Mouse (Mus musculus) CH12.LX (cell line): ENCODE data around the gene Rbsn.

Experiments used
- CTCF ChIP-seq, 2 experiments: IDR thresholded peaks in 1 of 2; conservative IDR thresholded peaks in 1 of 2; 2 replicates each; pipeline ENCODE4 v1.5.1; 2011 to 2012; ENCODE audit warnings: low read depth in 2 of 2, low read length in 2 of 2, improper control_type of control experiment in 1 of 2, inconsistent platforms in 1 of 2, mild to moderate bottlenecking in 1 of 2, moderate library complexity in 1 of 2
- ELF1 ChIP-seq: IDR thresholded peaks from 2 replicates; pipeline ENCODE4 v1.6.1; 2014; ENCODE audit warnings: low read depth, mild to moderate bottlenecking, inconsistent platforms, low read length, improper control_type of control experiment
- EP300 ChIP-seq: IDR thresholded peaks from 2 replicates; pipeline ENCODE4 v1.6.1; 2011; ENCODE audit warnings: low read length, improper control_type of control experiment
- IRF4 ChIP-seq: IDR thresholded peaks from 2 replicates; pipeline ENCODE4 v1.6.1; 2014; ENCODE audit warnings: low read depth, mild to moderate bottlenecking, inconsistent platforms, low read length, improper control_type of control experiment
- MXI1 ChIP-seq: IDR thresholded peaks from 2 replicates; pipeline ENCODE4 v1.6.1; 2011; ENCODE audit warnings: mild to moderate bottlenecking, low read depth, low read length, improper control_type of control experiment
- NRF1 ChIP-seq: IDR thresholded peaks from 2 replicates; pipeline ENCODE4 v1.6.1; 2014; ENCODE audit warnings: low read depth, mild to moderate bottlenecking, inconsistent platforms, low read length, improper control_type of control experiment, moderate library complexity
- POLR2A ChIP-seq: IDR thresholded peaks from 2 replicates; pipeline ENCODE4 v1.6.1; 2011; ENCODE audit warnings: low read depth, mild to moderate bottlenecking, improper control_type of control experiment, low read length
- POLR2AphosphoS2 ChIP-seq: IDR thresholded peaks from 2 replicates; pipeline ENCODE4 v1.6.1; 2011; ENCODE audit warnings: low read depth, low read length, improper control_type of control experiment
- USF1 ChIP-seq: IDR thresholded peaks from 2 replicates; pipeline ENCODE4 v1.6.1; 2014; ENCODE audit warnings: low read depth, mild to moderate bottlenecking, inconsistent platforms, low read length, improper control_type of control experiment
- ZKSCAN1 ChIP-seq: IDR thresholded peaks from 2 replicates; pipeline ENCODE4 v1.6.1; 2012; ENCODE audit warnings: low read depth, inconsistent platforms, low read length, improper control_type of control experiment, borderline replicate concordance

DNA sequence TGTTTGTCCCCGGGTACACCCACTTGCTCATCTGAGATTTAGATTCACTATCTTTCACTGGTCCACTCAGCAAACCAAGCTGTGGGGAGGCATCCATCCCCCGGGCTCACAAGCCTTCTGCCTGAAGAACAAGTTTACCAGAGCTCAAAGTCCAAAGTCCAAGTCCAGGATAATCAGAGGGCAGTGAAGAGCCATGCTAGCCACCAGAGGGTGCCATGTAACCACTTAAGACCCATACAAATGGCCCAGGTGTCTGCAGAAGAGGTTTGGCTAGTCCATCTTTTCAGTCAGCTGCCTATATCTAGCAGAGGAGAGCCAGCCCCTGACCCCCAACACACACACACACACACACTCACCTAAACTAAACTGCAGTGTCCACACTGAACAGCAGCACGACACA lies 4.7 kb upstream of the Rbsn start:
- TF ChIP-seq POLR2A (no peak), IRF4 (no peak), EP300 (no peak), NRF1 (no peak), ELF1 (no peak), USF1 (no peak), CTCF (conservative IDR thresholded peaks at IDR 0.05 in 1 of 2, IDR thresholded peaks at IDR 0.05 in 1 of 2; ENCODE audit: low read depth in 2 of 2, low read length in 2 of 2) (peak; percentile 38 to 87), POLR2AphosphoS2 (no peak), MXI1 (no peak), ZKSCAN1 (no peak)
